Mouse (Mus musculus) liver, embryonic 13.5 days (tissue): Measurements from ENCODE around the gene Ccne1. TPM values are rescaled to one million over a fixed set of nuclear protein-coding genes. Genes with fewer than 3 reads are reported as not detected.
"Not testable (repeated sequence)": the region's sequence is repeated elsewhere in the genome, so short reads cannot be mapped to it uniquely, and the experiment has no call there.

ENCODE experiments used
- ATAC-seq: fragments of 200-750 bp; cut with Nextera tagmentation; 2 replicates; pipeline ENCODE4 v1.8.0; 2017; ENCODE audit warnings: low read depth, mild to moderate bottlenecking, moderate number of reproducible peaks, moderate library complexity
- DNase-seq: peaks from one replicate; pipeline ENCODE4 v3.0.0; 2022
- H3K27ac ChIP-seq: fragments of 300-500 bp; sonication (generic); 2 replicates; pipeline ENCODE4 v1.5.1; 2015; ENCODE audit warnings: moderate library complexity, mild to moderate bottlenecking, inconsistent platforms
- H3K27me3 ChIP-seq: fragments of 300-500 bp; sonication (generic); 2 replicates; pipeline ENCODE4 v1.6.1; 2015; ENCODE audit warnings: mild to moderate bottlenecking, inconsistent platforms
- H3K36me3 ChIP-seq: fragments of 300-500 bp; sonication (generic); 2 replicates; pipeline ENCODE4 v1.6.1; 2015; ENCODE audit warnings: mild to moderate bottlenecking, inconsistent platforms
- H3K4me1 ChIP-seq: fragments of 300-500 bp; sonication (generic); replicated peaks from 2 replicates; pipeline ENCODE4 v1.6.1; 2015; ENCODE audit warnings: inconsistent platforms
- H3K4me2 ChIP-seq: fragments of 300-500 bp; sonication (generic); 2 replicates; pipeline ENCODE4 v1.6.1; 2015; ENCODE audit warnings: inconsistent platforms, mild to moderate bottlenecking, moderate library complexity
- H3K4me3 ChIP-seq: fragments of 300-500 bp; sonication (generic); replicated peaks from 2 replicates; pipeline ENCODE4 v1.5.1; 2015; ENCODE audit warnings: mild to moderate bottlenecking, inconsistent platforms
- H3K9ac ChIP-seq: fragments of 300-500 bp; sonication (generic); 2 replicates; pipeline ENCODE4 v1.6.1; 2015; ENCODE audit warnings: mild to moderate bottlenecking, inconsistent platforms
- H3K9me3 ChIP-seq: fragments of 300-500 bp; sonication (generic); replicated peaks from 2 replicates; pipeline ENCODE4 v1.6.1; 2016; ENCODE audit warnings: inconsistent platforms
- WGBS: fragments of 180-500 bp; shearing (Covaris S2); methylation state at CpG from one replicate; pipeline ENCODE4 v1.1.7; 2015; ENCODE audit not compliant: insufficient replicate concordance; 5-methylcytosine and 5-hydroxymethylcytosine counted together
- polyA plus RNA-seq: library from polyadenylated mRNA; unstranded; fragments of >200 nt; fragmentation: Nextera tagmentation; extraction: Ambion mirVana; gene quantifications from 2 replicates; pipeline ENCODE4 v1.2.1, GENCODE M21; 2015

Gene Ccne1
- polyA plus RNA-seq, 1 experiment from 2014 or later = 127 TPM

GRCm38 (mm10) chr7:38128256-38128655 lies 20.9 kb upstream of the Ccne1 start:
- not testable (repeated sequence) for H3K4me1 ChIP-seq, H3K9ac ChIP-seq, H3K9me3 ChIP-seq, H3K4me3 ChIP-seq, H3K27me3 ChIP-seq, DNase-seq, H3K36me3 ChIP-seq, ATAC-seq, H3K4me2 ChIP-seq, H3K27ac ChIP-seq
- 40% methylated on average over 5 of the region's 5 CpGs for WGBS

- no peak for ATAC-seq
- Histone ChIP-seq H3K9me3 (no peaks in the 10 kb centered on the region), H3K4me3 (no peak overlapping the region), H3K4me2 (no peak overlapping the region), H3K4me1 (no peaks in the 10 kb centered on the region), H3K9ac (no peak overlapping the region), H3K27me3 (no peaks in the 10 kb centered on the region), H3K36me3 (no peaks in the 10 kb centered on the region), H3K27ac (no peak overlapping the region)
- DNase-seq = no peak
- 65% methylated on average over 12 of the region's 12 CpGs for WGBS
Observed at GRCm38 (mm10) chr7:38125565-38126159, 18.3 kb upstream of the Ccne1 start.

GRCm38 (mm10) chr7:38124164-38124563 lies 16.8 kb upstream of the Ccne1 start:
- not testable (repeated sequence) for H3K4me1 ChIP-seq, DNase-seq, H3K36me3 ChIP-seq, ATAC-seq, H3K9ac ChIP-seq, H3K4me3 ChIP-seq, H3K9me3 ChIP-seq, H3K27me3 ChIP-seq, H3K4me2 ChIP-seq, H3K27ac ChIP-seq
- 54% methylated on average over 2 of the region's 2 CpGs for WGBS

GRCm38 (mm10) chr7:38118594-38118993 lies 11.3 kb upstream of the Ccne1 start:
- Histone ChIP-seq H3K4me2 (no peak overlapping the region), H3K27ac (no peak overlapping the region), H3K4me1 (no peaks in the 10 kb centered on the region), H3K36me3 (no peaks in the 10 kb centered on the region), H3K9ac (no peak overlapping the region), H3K27me3 (no peaks in the 10 kb centered on the region; the same call in 1 of the 2 replicates), H3K9me3 (no peaks in the 10 kb centered on the region), H3K4me3 (no peak overlapping the region)
- ATAC-seq = no peak
- DNase-seq = no peak
- 3% methylated on average over 1 of the region's 1 CpGs for WGBS

- no peak overlapping the region for H3K27ac ChIP-seq
- H3K4me2 ChIP-seq = no peak overlapping the region
- no peaks in the 10 kb centered on the region; the same call in 1 of the 2 replicates for H3K27me3 ChIP-seq
- no peaks in the 10 kb centered on the region for H3K9me3 ChIP-seq
- no peaks in the 10 kb centered on the region for H3K36me3 ChIP-seq
- 73% methylated on average over 9 of the region's 9 CpGs for WGBS
- peaks cover 23% of the 10 kb centered on the region for H3K4me1 ChIP-seq
- H3K9ac ChIP-seq = no peak overlapping the region
- no peak for ATAC-seq
- H3K4me3 ChIP-seq = no peak overlapping the region
- no peak for DNase-seq
Observed at GRCm38 (mm10) chr7:38112451-38112850, 5.1 kb upstream of the Ccne1 start.

- H3K9ac ChIP-seq = no peak overlapping the region
- no peak overlapping the region for H3K4me2 ChIP-seq
- WGBS = 52% methylated on average over 3 of the region's 3 CpGs
- no peak overlapping the region for H3K4me3 ChIP-seq
- no peak for ATAC-seq
- H3K27me3 ChIP-seq = no peaks in the 10 kb centered on the region; the same call in 1 of the 2 replicates
- no peaks in the 10 kb centered on the region for H3K36me3 ChIP-seq
- DNase-seq = no peak
- H3K9me3 ChIP-seq = no peaks in the 10 kb centered on the region
- no peak overlapping the region for H3K27ac ChIP-seq
- peaks cover 23% of the 10 kb centered on the region for H3K4me1 ChIP-seq
Observed at GRCm38 (mm10) chr7:38111996-38112395, 4.7 kb upstream of the Ccne1 start.

- H3K27me3 ChIP-seq = no peaks in the 10 kb centered on the region
- peaks cover 56% of the 10 kb centered on the region for H3K4me1 ChIP-seq
- H3K4me3 ChIP-seq = peak overlapping the region; percentile 97
- peaks cover 17% of the 10 kb centered on the region for H3K36me3 ChIP-seq
- peak overlapping the region; percentile 72 for H3K27ac ChIP-seq
- DNase-seq (no peak), ATAC-seq (no peak)
- peak overlapping the region; percentile 80 for H3K9ac ChIP-seq
- H3K9me3 ChIP-seq = no peaks in the 10 kb centered on the region
- peak overlapping the region; percentile 99 for H3K4me2 ChIP-seq
- WGBS = 7% methylated on average over 10 of the region's 10 CpGs
Observed at GRCm38 (mm10) chr7:38108260-38108632, 912 bp upstream of the Ccne1 start.

GRCm38 (mm10) chr7:38106711-38107311 lies 523 bp downstream of the Ccne1 start:
- ATAC-seq = peak; percentile 7
- Histone ChIP-seq H3K27me3 (no peaks in the 10 kb centered on the region), H3K4me3 (peak overlapping the region; percentile 97), H3K36me3 (peaks cover 31% of the 10 kb centered on the region), H3K4me1 (peaks cover 64% of the 10 kb centered on the region), H3K9ac (peak overlapping the region; percentile 93), H3K9me3 (no peaks in the 10 kb centered on the region), H3K27ac (peak overlapping the region; percentile 96), H3K4me2 (peak overlapping the region; percentile 99)
- under 1% methylated on average over 39 of the region's 47 CpGs for WGBS
- DNase-seq = peak; percentile 43

GRCm38 (mm10) chr7:38105379-38105778 lies 2.0 kb downstream of the Ccne1 start:
- peaks cover 45% of the 10 kb centered on the region for H3K36me3 ChIP-seq
- H3K27me3 ChIP-seq = no peaks in the 10 kb centered on the region
- DNase-seq = peak; percentile 83
- peak overlapping the region; percentile 97 for H3K4me3 ChIP-seq
- 21% methylated on average over 3 of the region's 3 CpGs for WGBS
- H3K27ac ChIP-seq = peak overlapping the region; percentile 96
- peak overlapping the region; percentile 93 for H3K9ac ChIP-seq
- ATAC-seq = peak; percentile 77
- H3K9me3 ChIP-seq = no peaks in the 10 kb centered on the region
- H3K4me2 ChIP-seq = peak overlapping the region; percentile 99
- H3K4me1 ChIP-seq = peaks cover 69% of the 10 kb centered on the region

GRCm38 (mm10) chr7:38104097-38104496 lies 3.2 kb downstream of the Ccne1 start:
- no peaks in the 10 kb centered on the region for H3K27me3 ChIP-seq
- peaks cover 66% of the 10 kb centered on the region for H3K4me1 ChIP-seq
- peaks cover 58% of the 10 kb centered on the region for H3K36me3 ChIP-seq
- peak overlapping the region; percentile 93 for H3K9ac ChIP-seq
- H3K27ac ChIP-seq = peak overlapping the region; percentile 96; the same call in 1 of the 2 replicates
- 82% methylated on average over 5 of the region's 5 CpGs for WGBS
- no peak for DNase-seq
- peak overlapping the region; percentile 97 for H3K4me3 ChIP-seq
- H3K4me2 ChIP-seq = peak overlapping the region; percentile 99
- H3K9me3 ChIP-seq = no peaks in the 10 kb centered on the region
- ATAC-seq = no peak

- Histone ChIP-seq H3K4me3 (no peak overlapping the region), H3K9me3 (no peaks in the 10 kb centered on the region), H3K4me2 (no peak overlapping the region), H3K36me3 (peaks cover 33% of the 10 kb centered on the region), H3K4me1 (peaks cover 13% of the 10 kb centered on the region), H3K27me3 (no peaks in the 10 kb centered on the region), H3K9ac (no peak overlapping the region), H3K27ac (no peak overlapping the region)
- no peak for ATAC-seq
- DNase-seq = no peak
- WGBS = 56% methylated on average over 6 of the region's 6 CpGs
Observed at GRCm38 (mm10) chr7:38094353-38094752, 13.0 kb downstream of the Ccne1 start.

GRCm38 (mm10) chr7:38093101-38093500 lies 14.2 kb downstream of the Ccne1 start:
- Histone ChIP-seq H3K4me1 (peaks cover 14% of the 10 kb centered on the region), H3K9me3 (no peaks in the 10 kb centered on the region), H3K4me2 (no peak overlapping the region), H3K36me3 (peaks cover 20% of the 10 kb centered on the region), H3K27me3 (no peaks in the 10 kb centered on the region), H3K4me3 (no peak overlapping the region), H3K27ac (no peak overlapping the region), H3K9ac (no peak overlapping the region)
- whole genome bisulfite sequencing = 33% methylated on average over 2 of the region's 2 CpGs
- DNase-seq (no peak), ATAC-seq (no peak)
